Mouse (Mus musculus): ENCODE data around the gene Kif5a.

DNA sequence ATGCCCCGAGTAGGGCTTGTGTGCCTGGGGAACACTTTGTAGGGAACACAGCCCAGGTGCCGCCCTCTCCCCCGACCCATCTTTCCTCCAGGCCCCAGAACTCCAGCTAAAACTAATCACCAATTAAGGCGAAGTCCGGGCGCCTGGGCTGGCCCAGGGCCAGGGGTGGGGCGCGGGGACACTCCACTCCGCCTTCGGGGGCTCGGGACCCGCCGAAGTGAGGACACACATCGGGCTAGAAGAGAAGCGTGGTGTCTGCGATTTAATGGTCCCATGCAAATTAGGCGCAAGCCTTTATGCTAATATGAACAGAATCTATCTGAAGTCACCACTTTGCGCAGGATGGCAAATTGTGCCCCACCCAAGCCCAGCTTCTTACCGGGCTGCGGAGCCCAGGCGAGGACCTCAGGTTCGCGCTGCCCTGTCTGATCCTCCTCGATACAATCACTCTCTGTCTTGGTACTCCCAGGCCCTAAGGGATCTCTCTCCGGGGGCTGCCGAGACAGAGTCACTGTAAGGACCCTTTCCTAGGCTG lies 74.0 kb downstream of the Kif5a start:
- TF ChIP-seq CTCF (IDR thresholded peaks at IDR 0.05; ENCODE audit: low read depth, low read length) (no peak), GATA1 (IDR thresholded peaks at IDR 0.05; ENCODE audit: borderline replicate concordance, low read length) (no peak), POLR2AphosphoS5 (IDR thresholded peaks at IDR 0.05; ENCODE audit: insufficient replicate concordance, low read depth, low read length) (no peak), TAL1 (conservative IDR thresholded peaks at IDR 0.05; ENCODE audit: low read depth, low read length) (no peak)
